Mouse (Mus musculus): Measurements from ENCODE around the gene Nsmce1.

Gene Nsmce1

DNA sequence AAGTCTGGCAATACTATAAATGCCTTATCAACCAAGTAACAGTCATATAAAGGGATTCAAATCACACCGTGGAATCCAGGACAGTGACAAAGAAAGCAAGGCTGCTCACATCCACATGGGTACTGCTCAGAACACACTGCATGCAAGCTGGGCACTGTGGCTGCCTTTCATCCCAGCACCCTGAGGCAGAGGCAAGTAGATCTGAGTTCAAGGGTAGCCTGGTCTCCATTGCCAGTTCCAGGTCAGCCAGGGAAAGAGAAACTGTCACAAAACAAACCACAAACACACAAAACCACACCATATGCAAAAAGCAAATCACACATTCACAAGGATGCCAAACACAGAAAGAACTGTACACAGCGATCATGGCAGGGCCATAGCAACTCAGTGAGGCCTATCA, 1.8 kb downstream of the Nsmce1 start:
- DNase-seq: no peak

DNA sequence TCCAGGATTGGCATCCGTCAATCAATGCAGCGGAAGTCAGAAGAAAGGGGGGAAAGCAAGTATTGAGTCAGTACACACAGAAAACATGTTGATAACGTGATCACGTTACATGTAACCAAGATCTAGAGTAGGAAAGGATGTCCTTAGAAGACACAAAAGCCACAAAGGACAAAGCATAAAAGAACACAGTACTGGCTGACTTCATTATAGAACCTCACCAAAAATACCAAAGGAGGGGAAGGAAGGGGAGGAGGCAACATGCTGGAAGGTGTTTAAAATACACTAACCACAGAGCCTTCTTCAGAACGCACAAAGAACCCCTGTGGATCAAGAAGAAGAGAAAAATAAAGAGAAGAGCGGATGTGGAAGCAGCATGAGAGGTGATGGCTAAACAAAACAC, 2.7 kb downstream of the Nsmce1 start:
- no peak for DNase-seq

DNA sequence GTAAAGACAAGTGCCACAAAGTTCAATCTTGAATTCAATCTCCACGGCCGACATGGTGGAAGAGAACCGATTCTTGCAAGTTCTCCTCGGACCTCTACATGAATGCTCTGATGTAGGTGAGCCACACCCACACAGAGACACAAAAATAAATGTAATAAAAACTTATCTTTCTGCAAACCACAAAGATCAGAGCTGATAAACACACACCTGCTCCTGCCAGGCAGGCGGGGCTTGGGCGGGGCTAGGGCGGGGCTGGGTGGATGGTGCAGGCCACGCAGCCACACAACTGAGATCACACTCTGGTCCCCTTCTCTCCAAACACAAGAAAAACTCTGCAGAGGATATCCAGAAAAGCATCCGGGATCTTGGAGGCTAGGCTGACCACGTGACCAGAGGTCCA, 4.3 kb downstream of the Nsmce1 start:
- peak; percentile 58 for DNase-seq

DNA sequence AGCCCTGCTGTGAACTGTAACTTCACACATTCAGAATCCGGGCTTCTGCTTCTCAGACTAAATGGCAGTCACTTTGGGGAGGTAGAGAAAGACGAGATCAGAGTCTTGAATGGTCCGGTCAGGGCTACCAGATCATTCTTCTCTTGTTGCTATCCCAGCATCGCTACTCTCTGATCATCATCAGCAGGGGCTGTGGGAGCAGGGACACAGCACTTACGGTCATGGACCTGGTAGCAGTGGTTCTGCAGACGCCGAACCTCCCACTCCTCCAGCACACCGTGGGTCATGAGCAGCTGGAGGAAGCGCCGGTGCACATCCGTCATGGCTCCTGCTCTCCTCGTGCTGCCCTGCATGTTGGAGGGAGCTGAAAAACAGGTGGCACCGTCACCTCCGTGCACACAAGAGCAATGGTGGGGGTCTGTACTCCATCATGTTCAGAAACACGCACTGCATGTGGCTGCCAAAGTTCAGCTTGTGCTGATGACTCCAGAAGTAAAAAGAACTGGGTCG, 5.2 kb downstream of the Nsmce1 start:
- no peak for DNase-seq

- no peak for DNase-seq
Observed at GRCm38 (mm10) chr7:125484791-125485190, 6.6 kb downstream of the Nsmce1 start.

- DNase-seq: no peak
Observed at GRCm38 (mm10) chr7:125482886-125483285, 8.5 kb downstream of the Nsmce1 start.

DNA sequence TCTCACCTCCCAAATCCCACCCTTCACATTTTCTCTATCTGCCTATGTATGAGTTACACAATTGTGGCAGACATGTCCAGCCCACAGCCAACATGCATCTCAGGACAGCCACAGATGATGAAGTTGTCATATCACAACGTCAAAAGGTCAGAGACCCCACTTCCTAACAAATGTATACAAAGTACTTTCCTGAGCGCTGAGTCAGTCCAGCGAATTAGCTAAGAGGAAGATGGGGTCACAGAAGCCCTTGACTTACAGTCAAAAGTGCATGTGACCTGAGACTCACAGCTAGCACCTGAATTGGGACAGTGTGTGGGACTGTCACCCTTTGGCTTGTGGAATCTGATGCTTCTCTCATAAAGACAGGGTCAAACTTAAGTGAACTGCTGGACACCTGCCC, 9.1 kb downstream of the Nsmce1 start:
- no peak for DNase-seq

DNA sequence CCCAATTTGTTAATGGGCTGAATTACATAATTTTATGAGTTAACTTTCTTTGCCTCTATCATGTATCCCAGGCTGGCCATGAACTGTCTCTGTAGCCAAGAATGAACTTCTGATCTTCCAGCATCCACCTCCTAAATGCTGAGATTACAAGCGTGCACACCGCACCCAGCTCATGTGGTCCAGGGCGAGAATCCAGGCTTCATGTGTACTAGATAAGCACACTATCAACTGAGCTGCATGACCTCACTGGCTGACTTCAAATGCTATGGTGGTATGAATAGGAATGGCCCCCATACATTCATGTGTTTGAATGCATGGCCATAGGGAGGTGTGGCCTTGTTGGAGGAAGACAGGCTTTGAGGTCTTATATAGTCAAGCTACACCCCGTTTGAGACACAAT, 10.9 kb downstream of the Nsmce1 start:
- DNase-seq: no peak

- DNase-seq: no peak
Observed at GRCm38 (mm10) chr7:125478391-125478984, 12.9 kb downstream of the Nsmce1 start.

DNA sequence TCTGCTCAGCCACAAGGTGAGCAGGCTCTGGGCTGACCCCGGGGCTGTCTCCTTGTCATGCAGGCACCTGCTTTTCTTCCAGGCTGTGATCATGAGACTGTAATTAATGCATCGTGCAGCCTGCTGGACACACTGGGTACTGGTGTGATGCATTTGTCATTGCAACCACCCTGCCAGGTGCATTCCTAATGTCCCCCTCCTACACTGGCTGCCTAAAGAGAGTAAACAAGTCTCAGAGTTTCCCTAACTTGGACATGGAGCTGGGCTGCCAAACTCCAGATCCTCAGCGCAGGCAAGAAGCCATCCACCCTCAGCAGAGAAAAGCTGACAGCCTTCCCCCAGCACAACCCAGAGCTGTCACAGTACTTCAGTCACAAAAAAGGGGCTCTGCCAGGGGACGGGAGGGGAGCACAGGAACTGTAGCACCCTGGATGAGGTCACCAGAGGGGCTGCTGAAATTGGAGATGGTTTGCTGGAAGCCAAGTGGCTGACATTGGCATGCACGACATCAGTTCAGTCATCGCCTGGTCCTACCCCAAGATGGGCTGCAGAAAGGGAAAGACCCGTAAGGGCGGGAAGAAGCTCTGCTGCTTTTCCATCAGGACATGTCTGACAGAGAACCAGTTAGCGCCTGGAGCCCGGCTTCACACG, 15.7 kb downstream of the Nsmce1 start:
- peak; percentile 21 for DNase-seq

- DNase-seq: no peak
Observed at GRCm38 (mm10) chr7:125474535-125474934, 16.9 kb downstream of the Nsmce1 start.

DNA sequence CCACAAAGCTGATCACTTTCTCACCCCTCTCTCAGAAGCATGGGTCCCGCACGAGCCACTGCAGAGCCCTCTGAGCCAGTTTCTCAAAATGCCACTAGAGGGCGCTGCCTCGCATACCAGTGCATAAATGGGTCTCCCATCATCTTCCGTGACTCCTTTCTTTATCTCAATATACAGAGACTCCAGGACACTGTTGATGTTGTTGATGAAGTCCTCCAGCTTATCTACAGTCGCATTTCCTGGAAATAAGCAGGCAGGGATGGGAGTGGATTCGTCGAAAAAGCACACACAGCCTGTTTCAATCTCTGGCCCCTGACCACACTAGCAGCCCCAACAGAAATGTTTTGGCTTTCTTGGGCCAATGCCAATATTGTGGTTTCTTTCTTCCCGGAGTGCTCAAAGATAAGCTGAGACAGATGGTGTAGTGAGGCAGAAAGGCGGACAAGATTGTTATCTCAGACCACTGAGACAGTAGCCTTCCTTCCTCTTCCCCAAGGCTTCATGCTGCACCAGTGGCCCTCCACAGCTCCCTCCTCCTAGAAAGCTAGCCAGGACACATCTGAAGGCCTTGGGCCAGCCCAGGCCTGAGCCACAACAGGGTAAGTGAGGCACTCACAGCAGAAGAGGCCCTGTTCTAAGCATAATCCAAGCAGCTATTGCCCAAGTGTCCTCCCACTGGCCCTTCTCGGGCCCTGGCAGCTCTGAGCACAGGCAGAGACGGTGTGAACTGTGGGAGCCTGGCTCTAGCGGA, 19.2 kb downstream of the Nsmce1 start:
- peak; percentile 88 for DNase-seq

GRCm38 (mm10) chr7:125470901-125471300, 20.5 kb downstream of the Nsmce1 start:
- DNase-seq: peak; percentile 41

DNA sequence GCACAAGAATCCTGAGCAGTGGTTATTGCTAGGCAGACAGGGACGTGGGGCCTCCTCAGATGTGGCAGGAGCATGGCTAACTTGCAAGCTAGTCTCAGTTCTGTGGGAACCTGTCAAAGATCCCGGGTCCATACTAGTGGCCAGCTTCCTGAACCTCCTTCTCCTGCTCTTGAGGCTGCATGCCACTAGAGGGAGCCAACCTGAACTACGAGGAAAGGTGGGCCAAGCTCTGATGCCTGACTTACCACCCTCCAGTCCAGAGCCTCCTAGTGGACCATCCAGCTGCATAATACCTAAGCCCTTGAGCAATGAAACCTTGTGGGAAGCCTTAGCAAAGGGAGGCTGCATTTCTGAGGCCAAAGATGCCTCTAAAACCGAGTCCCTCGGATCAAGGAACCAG, 21.5 kb downstream of the Nsmce1 start:
- DNase-seq: peak; percentile 79

DNA sequence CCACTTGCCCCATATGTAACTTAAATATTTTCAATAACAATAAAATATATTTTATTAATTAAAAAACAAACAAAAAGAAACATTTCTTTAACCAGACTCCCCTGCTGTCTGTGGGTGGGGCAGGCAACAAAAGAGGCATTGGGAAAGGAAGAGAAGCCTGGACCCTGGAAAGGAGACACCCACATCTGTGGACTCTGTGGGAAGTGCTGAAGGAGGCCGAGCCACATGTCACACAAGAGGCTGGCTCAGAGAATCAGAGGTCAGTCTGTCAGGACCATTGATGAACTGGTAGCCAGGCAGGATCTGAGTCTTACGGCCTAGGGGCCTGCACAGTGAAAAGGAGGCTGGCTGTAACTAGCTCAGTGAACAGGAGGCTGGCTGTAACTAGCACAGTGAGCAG, 29.2 kb downstream of the Nsmce1 start:
- DNase-seq: no peak

DNA sequence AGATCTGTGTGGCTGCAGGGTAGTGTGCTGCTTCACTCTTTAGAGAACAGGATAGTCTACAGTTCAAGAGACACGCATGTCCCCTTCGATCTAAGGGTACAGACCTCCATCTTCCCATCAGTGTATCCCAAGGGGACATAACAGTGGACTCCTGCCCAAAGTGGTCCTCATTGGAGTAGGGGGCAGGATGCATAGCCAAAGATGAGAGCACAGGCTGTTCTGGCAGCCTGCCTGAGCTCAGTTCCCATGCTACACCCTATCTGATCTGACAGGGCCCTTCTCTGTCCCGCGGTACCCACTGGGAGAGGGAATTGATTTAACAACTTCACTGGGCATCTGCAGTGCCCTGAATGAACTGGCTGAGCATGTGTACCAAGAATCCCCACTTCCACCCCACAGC, 37.7 kb downstream of the Nsmce1 start:
- DNase-seq: no peak

DNA sequence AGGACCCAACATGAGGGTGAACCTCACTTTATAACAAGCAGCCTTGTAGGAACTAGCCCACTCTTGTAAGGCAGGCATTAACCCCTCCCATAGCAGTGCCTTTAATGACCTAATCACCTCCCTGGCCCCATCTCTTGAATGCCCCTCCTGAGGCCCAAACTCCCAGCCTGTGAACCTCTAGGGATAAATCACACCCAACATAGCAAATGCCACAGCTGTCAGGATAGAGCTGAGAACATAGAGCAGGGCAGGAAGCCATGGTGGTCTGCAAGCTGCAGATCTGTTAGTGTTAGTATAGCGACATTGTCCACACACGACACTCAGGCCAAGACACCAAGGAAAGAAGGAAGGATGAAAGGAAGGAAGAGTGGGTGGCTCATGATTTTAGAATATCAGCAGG, 40.3 kb downstream of the Nsmce1 start:
- DNase-seq: no peak

DNA sequence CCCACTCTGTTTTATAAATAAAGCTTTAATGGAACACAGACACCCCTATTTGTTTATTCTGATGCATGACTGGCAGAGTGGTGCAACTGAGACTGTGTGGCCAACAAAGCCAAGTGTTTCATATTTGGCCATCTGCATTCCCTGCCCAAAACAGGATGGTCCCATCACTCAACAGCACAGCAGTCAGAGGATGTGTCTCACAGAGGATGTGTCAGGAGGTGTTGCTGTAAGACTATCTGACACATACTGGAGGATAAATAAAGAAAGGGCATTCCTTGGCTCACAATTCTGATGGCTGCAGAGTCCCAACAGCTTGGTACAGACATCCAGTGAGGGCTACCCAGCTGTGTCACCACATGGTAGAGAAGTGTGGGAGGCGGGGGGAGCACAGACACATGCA, 40.7 kb downstream of the Nsmce1 start:
- DNase-seq: no peak

- DNase-seq: peak; percentile 94
Observed at GRCm38 (mm10) chr7:125444464-125445401, 46.7 kb downstream of the Nsmce1 start, which contains the start of gene Kdm8. Gene Kdm8, plus strand, starts transcription at chr7:125444676.

GRCm38 (mm10) chr7:125444076-125444463, 47.3 kb downstream of the Nsmce1 start:
- no peak for DNase-seq

DNA sequence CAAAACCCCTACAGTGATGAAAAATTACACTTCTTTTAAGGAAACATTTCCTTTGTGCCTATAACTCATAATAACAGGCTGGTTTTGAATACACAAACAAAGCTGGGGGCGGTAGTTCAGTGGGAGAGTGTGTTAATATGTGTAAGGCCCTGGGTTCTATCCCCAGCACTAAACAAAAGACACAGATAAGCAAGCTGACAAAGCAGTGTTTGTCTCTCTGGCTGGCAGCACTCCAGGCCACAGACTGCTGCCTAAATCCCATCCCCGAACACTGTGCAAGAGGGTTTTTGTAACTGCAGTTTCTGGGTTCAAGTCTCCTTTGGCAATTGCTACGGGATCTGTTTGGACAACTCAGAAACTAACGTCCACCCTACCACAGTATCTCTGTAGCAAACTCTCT, 49.1 kb downstream of the Nsmce1 start:
- no peak for DNase-seq

- no peak for DNase-seq
Observed at GRCm38 (mm10) chr7:125434666-125435290, 56.6 kb downstream of the Nsmce1 start.

Measured in thymus, postnatal 25 days (tissue).